Mouse (Mus musculus): ENCODE data around the gene Vsnl1. TPM values are rescaled to one million over a fixed set of nuclear protein-coding genes. Genes with fewer than 3 reads are reported as not detected.

Gene Vsnl1
- total and polyA plus RNA-seq, 3 experiments, result not detected

DNA sequence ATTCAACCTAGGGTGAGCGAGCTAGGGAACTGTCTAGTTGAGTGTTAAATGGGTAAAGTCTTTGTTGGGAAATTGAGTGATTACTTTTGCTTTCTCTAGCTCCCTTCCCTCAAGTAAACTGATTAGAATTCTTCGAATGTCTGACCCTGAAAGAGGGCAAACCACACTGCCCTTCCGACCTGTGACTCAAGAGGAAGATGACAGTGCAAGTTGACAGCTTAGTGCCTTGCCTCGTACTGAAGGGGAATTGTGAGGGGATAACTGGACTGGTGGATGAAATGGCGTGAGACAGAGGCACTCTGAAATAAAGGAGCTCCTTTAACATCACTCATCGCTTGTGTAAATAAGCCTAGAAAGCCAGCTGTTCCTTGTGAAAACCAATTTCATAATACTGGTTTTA is 118.7 kb downstream of the Vsnl1 start:
- no peaks in the 10 kb centered on the region for H3K4me1 ChIP-seq (ENCODE audit: control insufficient read depth in 1 of 2, insufficient read depth in 2 of 2, low read length in 2 of 2)
- no peak overlapping the region for H3K9ac ChIP-seq (ENCODE audit: control insufficient read depth, low read depth, low read length, poor library complexity, severe bottlenecking)
- no peaks in the 10 kb centered on the region for H3K79me2 ChIP-seq (ENCODE audit: control insufficient read depth, insufficient read depth, low read length, poor library complexity)
- no peak overlapping the region for H3K27ac ChIP-seq (ENCODE audit: control insufficient read depth, low read depth, low read length)
- TF ChIP-seq CHD2 (IDR thresholded peaks at IDR 0.05; ENCODE audit: low read length) (no peak), ZNF384 (IDR thresholded peaks at IDR 0.05; ENCODE audit: low read depth, low read length) (no peak), ELF1 (IDR thresholded peaks at IDR 0.05; ENCODE audit: low read depth, low read length) (no peak)
- no peak overlapping the region for H3K4me3 ChIP-seq (ENCODE audit: control insufficient read depth in 1 of 2, insufficient read depth in 1 of 2, low read depth in 2 of 2, low read length in 2 of 2)
- H3K9me3 ChIP-seq (replicated peaks; ENCODE audit: insufficient read depth, low read length), result no peaks in the 10 kb centered on the region
- no peaks in the 10 kb centered on the region for H3K27me3 ChIP-seq (ENCODE audit: control insufficient read depth in 1 of 2, insufficient read depth in 2 of 2, low read length in 2 of 2)
- DNase-seq (ENCODE audit: low read depth, low spot score), result no peak
- peaks cover 3 to 8% of the 10 kb centered on the region in 2 experiments for H3K36me3 ChIP-seq (ENCODE audit: control insufficient read depth in 1 of 2, insufficient read depth in 2 of 2, low read length in 2 of 2)

DNA sequence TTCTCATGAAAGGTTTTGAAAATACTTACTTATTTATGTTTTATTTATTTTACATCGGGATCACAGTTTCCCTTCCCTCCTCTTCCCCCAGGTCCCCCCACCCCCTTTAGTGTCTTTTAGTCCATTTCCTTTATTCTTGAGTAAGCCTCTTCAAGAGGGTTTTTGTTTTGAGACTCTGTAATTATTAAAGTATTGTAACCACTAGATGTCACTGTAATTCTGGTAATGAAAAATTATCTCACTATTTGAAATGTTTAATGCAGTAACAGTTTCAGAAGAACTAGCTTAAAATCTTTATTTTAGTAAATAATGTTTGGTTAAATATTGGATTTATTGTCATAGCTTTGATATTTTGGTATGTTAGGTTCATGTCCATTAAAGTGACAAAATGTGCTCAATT is 122.6 kb downstream of the Vsnl1 start:
- no peaks in the 10 kb centered on the region for H3K27me3 ChIP-seq (ENCODE audit: control insufficient read depth in 1 of 2, insufficient read depth in 2 of 2, low read length in 2 of 2)
- no peak overlapping the region for H3K4me3 ChIP-seq (ENCODE audit: control insufficient read depth in 1 of 2, insufficient read depth in 1 of 2, low read depth in 2 of 2, low read length in 2 of 2)
- no peaks in the 10 kb centered on the region; a peak in 1 of 4 replicates for H3K4me1 ChIP-seq (ENCODE audit: control insufficient read depth in 1 of 2, insufficient read depth in 2 of 2, low read length in 2 of 2)
- no peak overlapping the region for H3K27ac ChIP-seq (ENCODE audit: control insufficient read depth, low read depth, low read length)
- H3K9me3 ChIP-seq (replicated peaks; ENCODE audit: insufficient read depth, low read length), result no peaks in the 10 kb centered on the region
- H3K9ac ChIP-seq (ENCODE audit: control insufficient read depth, low read depth, low read length, poor library complexity, severe bottlenecking), result no peak overlapping the region
- DNase-seq (ENCODE audit: low read depth, low spot score), result peak; percentile 14
- H3K36me3 ChIP-seq (ENCODE audit: control insufficient read depth in 1 of 2, insufficient read depth in 2 of 2, low read length in 2 of 2), result peaks cover 8 to 12% of the 10 kb centered on the region in 2 experiments
- no peak for TF ChIP-seq NELFE (IDR thresholded peaks at IDR 0.05; ENCODE audit: low read depth, low read length)
- TF ChIP-seq RAD21 (IDR thresholded peaks at IDR 0.05; ENCODE audit: low read depth, low read length), result peak; percentile 34
- no peak for TF ChIP-seq USF1 (IDR thresholded peaks at IDR 0.05; ENCODE audit: low read depth, low read length)
- no peak for TF ChIP-seq TCF12 (IDR thresholded peaks at IDR 0.05; ENCODE audit: low read depth, low read length)
- TF ChIP-seq CTCF (IDR thresholded peaks at IDR 0.05 in 2 of 3, conservative IDR thresholded peaks at IDR 0.05 in 1 of 3; ENCODE audit: control insufficient read depth in 1 of 3, insufficient read depth in 1 of 3, low read depth in 2 of 3, low read length in 3 of 3, poor library complexity in 1 of 3, severe bottlenecking in 1 of 3), result peak in 1 of 3 experiments; percentile 28; a peak in 1 of 6 replicates
- no peaks in the 10 kb centered on the region for H3K79me2 ChIP-seq (ENCODE audit: control insufficient read depth, insufficient read depth, low read length, poor library complexity)

DNA sequence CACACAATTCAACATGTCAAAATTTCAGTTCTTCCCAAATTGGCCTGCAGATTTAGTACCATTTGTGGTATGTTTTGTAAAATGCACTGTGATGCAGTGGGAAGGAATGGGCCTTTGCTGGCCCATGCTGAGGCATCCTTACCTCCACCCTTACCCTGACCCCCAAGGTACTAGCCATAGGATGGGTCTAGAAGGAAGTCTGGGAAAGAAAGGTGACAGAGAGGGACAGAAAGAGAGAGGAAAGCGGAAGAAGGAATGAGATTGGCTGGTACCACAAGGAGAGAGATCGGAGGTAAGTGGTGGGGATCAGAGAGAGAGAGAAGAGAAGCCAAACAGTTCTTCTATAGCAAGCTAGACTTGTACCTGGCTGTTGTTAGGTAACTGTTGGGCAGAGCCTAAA is 125.3 kb downstream of the Vsnl1 start:
- no peaks in the 10 kb centered on the region for H3K79me2 ChIP-seq (ENCODE audit: control insufficient read depth, insufficient read depth, low read length, poor library complexity)
- TF ChIP-seq SIN3A (IDR thresholded peaks at IDR 0.05; ENCODE audit: low read length) (no peak), CHD1 (IDR thresholded peaks at IDR 0.05; ENCODE audit: low read depth, low read length) (no peak), ZC3H11A (IDR thresholded peaks at IDR 0.05; ENCODE audit: low read depth, low read length) (no peak), E2F4 (IDR thresholded peaks at IDR 0.05; ENCODE audit: borderline replicate concordance, low read depth, low read length) (no peak), ZKSCAN1 (IDR thresholded peaks at IDR 0.05; ENCODE audit: low read depth, low read length) (no peak), USF1 (IDR thresholded peaks at IDR 0.05; ENCODE audit: low read depth, low read length) (no peak), ELF1 (IDR thresholded peaks at IDR 0.05; ENCODE audit: low read depth, low read length) (no peak)
- H3K27ac ChIP-seq (ENCODE audit: control insufficient read depth, low read depth, low read length), result no peak overlapping the region
- no peak overlapping the region for H3K4me3 ChIP-seq (ENCODE audit: control insufficient read depth in 1 of 2, insufficient read depth in 1 of 2, low read depth in 2 of 2, low read length in 2 of 2)
- no peaks in the 10 kb centered on the region for H3K9me3 ChIP-seq (replicated peaks; ENCODE audit: insufficient read depth, low read length)
- H3K36me3 ChIP-seq (ENCODE audit: control insufficient read depth in 1 of 2, insufficient read depth in 2 of 2, low read length in 2 of 2), result peaks cover 11 to 18% of the 10 kb centered on the region in 2 experiments
- peaks cover 2 to 8% of the 10 kb centered on the region in 2 experiments; a peak in 3 of 4 replicates for H3K4me1 ChIP-seq (ENCODE audit: control insufficient read depth in 1 of 2, insufficient read depth in 2 of 2, low read length in 2 of 2)
- H3K9ac ChIP-seq (ENCODE audit: control insufficient read depth, low read depth, low read length, poor library complexity, severe bottlenecking), result no peak overlapping the region
- no peaks in the 10 kb centered on the region for H3K27me3 ChIP-seq (ENCODE audit: control insufficient read depth in 1 of 2, insufficient read depth in 2 of 2, low read length in 2 of 2)
- no peak for DNase-seq (ENCODE audit: low read depth, low spot score)
